Mouse (Mus musculus): Measurements from ENCODE around the gene Kazn.
A peak's percentile ranks its signal among the peaks of the same experiment; 100 is the strongest.

Gene Kazn

DNA sequence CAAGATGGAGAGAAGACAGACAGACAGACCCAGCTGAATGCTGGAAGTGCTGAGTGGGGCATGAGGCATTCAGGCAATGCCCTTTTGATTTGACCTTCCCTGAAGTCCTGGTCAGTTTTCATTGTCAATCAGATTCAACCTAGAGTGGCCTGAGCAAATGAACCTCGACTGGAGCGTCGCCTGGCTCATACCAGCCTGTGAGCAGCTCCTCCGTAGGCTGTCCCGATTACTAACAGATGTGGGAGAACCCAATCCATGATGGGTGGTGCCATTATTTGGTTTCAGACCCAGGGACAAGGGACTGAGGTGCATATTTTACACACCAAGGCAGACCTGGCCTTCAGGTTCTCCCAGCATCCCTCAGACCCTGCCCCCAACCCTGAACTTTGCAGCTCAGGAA, 1.7 kb upstream of the Kazn start:
- DNase-seq = no peak

DNA sequence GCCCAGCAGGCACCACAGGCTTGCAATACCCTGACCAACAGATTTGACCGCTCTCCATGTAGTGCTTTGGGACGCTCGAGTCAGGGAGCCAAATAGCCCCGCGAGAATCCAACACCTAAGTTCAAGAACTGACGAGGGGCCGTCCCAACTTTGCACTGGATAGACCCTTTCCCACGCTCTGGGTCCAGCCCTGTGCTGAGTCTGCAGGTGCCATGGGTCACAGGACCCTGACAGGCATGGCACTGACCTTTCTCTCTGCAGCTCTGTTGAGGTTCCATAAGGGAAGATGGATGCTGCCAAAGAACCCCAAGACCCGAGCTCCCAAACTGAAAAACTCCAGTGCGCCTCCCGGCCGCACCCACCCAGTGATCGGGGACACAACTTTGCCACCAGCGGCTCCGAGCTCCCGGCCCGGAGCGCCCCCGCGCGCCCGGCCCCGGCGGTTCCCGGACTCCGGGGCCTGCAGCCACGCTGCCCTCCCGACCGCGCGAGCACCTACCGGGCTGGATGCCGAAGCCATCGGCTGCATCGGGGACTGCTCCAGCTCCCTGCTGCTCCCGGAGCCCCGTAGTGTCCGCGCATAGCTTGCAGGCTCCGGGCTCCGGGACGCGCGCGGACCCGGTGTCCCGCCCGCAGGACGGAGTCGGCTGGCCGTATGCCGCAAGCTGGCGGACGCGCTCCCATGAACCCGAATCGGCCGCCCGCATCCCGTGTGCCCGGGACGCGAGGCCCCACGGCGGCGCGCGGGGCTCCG, 538 bp downstream of the Kazn start:
- DNase-seq = peak; percentile 21

DNA sequence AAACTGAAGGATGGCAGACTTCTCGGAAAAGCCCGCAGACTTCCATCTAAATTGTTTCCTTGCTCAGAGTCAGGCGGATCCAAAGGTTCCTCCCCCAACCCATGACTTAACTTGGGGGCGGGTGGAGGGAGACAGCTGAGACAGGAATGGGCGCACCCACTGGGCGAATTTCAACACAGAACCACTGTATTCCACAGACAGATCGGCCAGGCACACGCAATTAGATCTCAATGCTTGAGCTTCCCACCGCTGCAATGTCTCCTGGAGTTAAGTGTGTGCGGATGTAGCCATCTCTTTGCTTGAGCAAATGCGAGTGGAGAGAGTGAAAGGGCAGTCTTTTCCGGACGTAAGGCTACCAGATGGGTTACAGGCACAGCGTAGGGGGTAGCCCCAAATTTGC, 1.2 kb downstream of the Kazn start:
- DNase-seq = no peak

DNA sequence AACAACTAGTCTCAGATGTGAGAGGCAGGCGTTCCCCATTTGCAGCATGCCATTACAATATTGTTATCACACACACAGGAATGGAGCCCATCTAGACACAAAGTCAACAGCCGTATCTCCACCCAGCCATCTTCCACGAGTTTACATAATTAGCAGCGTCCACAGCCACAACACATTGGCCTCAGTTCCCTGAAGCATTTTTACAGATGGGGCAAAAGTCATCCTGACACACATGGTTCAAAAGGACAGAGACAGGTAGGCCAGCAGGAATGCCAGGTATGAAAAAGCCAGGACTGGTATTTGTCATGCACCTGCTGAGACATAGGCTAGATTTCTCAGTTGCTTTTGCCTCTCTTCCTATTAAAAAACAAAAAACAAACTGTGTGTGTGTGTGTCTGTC, 2.5 kb downstream of the Kazn start:
- DNase-seq = no peak

DNA sequence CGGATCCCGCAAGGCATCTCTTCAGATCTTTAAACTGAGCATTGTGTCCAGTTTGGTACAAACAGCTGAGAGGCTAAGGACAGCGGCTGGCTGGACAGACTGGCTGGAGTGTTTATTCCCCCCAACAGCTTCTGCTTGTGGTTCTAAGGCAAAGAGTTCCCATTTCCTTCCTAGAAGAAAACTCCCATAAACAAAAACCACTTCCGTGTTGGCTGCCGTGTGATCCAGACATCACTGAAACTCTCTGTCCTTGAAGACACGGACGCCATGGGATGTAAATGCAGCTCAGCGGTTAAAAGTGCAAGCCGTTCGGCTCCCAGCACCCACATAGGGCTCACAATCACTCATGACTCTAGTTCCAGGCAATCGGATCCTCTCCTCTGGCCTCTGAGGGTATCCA, 3.8 kb downstream of the Kazn start:
- no peak for DNase-seq

DNA sequence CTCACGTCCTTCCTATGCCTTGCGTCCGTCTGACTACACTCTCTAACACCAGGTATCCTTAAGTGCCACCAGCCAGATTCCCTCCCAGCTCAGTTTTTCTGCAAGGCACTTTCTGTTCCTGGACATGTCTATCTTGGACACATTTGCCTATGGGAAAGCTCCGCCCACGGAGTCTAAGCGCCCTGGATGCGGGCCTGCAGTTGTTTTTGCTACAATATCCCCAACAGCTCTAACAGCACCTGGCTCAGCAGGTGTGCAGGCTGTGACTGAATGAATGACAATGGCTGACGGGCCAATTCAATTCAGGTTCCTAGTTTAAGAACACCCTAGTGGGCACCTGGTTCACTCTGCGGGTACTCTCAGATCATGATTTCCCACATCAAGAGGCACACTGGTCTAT, 4.4 kb downstream of the Kazn start:
- DNase-seq = no peak

DNA sequence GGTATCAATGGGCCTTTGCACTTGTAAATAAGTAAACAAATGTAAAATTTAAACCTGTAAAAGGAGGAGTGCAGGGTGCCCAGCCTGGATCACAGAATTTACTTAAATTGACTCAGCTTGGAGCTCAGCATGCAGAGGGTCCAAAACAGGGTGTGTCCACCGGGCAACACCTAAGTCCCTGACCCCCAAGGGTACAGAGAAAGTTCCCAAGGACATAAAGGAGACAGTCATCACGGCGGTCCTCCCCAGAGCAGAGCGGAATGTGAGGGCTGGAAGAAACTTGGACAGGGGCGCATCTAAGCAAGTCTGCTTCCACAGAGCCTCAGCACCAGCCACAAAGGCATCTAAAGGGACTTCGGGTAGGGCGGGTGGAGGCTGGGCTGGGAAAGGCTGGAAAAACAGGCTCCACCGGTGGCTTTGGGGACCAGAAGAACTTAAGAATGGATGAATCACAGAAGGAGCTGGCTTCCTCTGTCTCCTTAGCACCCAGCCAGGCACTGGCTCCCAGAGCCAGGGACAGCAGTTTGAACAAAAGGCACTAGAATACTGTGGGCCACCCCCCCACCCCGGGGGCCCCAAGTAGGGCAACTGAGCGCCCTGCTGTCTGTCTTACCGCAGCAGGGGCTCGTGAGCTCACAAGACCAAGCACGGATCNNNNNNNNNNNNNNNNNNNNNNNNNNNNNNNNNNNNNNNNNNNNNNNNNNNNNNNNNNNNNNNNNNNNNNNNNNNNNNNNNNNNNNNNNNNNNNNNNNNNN, 10.2 kb downstream of the Kazn start:
- DNase-seq = no peak

DNA sequence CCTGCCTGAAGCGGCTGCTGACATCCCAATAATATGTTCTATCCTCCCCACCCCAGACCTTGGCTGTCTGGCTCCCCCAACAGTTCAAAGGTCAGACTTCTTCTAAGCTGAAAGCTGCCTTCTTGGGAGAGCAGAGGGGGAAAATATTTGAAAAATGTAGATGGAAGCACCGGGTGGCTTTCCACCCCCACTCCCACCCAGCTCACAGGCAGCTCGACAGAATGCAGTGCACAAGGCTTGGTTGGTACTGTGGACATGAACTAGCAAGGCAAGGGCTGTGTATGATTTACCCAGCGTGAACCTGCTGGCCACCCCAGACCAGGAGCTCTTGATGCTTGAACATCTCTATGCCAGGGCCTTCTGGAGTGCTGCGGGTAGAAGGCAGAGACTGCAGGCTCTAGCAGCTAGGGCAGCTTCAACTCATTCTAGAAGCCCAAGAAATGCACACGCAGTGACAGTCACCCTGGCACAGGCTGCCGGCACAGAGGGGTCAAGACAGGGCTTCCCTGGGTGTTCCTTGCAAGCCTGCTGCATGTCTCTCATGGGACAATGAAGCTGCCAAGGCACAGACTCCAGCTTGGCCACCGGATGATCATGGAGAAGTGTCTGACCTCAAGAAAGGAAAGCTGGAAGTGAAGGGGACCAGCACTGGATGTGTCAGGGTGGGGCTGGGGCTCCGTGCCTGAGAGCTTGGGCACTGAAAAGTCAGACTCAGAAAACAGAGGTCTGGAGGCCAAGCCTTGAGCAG, 15.1 kb downstream of the Kazn start:
- DNase-seq = no peak

DNA sequence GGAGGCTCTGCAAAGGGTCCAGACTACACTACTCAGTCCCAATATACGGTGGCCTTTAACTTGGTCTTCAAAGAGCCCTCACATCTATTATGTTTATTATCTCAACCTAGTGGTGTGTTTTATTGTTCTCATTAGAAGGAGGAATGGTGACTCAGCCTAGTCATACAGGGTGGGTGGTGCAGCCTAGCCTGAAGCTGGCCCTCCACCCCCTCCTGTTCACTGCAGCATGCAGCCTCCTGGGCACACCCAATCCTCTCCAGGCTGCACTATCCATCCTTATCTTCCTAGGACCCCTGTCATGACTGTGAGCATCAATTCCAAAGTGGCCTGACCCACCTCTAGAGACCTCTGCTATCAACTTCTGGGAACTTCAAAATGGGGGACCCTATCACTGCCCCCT, 16.8 kb downstream of the Kazn start:
- no peak for DNase-seq

DNA sequence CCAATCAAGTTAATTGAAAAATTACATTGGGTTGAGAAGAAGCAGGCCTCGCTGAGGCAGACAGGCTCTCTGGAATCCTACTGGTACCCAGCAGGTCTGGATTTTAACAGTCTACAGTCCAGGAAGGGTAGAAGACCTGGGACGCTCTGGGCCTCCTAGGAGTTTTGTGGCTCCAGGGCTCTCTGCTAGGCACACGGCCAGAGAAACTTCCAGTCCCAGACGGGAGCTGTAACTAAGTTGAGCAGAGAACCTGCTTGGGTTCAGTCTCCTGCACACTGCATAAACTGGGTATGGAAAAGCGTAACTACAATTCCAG, 17.5 kb downstream of the Kazn start:
- DNase-seq = no peak

DNA sequence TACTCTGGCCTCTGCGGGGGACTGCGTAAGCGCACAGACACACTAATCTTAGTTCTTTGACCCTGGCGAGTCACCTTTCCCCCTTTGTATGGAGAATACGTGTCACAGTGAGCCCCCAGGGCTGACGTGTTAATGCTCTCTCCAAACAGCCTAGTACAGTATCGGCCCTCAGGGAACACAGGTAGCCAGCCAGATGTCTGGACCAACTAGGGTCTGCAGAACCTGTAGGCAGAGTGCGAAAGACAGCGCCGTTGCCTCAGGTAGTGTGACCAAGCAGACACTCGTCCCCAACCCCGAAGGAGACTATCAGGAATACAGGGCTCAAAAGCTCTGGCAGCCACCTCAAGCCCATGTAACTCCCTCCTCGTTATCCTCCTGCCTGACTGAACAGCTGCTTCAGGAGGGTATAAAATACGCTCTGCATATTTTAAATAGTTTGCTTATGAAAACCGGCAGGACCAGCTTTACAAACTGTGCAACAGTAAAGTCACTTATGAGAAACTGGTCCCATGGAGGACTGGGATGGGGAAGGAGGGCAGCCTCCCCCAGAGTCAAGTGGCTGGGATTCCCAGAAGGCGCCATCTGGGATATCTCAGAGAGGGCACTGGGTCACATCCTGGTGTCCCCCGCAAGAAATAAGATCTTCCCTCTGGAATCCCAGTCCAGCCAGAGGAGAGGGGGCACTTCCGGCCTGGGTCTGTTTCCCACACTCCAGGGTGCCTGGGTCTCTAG, 18.0 kb downstream of the Kazn start:
- no peak for DNase-seq

DNA sequence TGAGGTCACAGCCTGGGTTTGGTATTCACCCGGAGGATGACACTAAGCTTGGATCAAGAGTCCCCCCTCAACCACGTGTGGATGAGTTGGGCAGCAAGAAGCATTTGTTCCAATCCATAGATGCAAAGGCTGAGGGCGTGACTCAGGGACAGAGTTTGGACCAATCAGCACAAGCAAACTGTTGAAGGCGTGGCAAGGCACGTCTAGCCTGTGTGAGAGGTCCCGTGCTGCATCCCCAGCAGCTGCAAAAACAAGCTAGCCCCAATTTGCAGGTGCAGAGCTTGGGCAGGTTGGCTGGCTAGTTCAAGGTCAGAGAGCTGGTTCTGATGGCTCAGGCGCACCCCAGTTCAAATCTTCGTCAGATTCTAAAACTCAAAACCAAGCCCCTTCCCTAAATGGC, 20.2 kb downstream of the Kazn start:
- no peak for DNase-seq

DNA sequence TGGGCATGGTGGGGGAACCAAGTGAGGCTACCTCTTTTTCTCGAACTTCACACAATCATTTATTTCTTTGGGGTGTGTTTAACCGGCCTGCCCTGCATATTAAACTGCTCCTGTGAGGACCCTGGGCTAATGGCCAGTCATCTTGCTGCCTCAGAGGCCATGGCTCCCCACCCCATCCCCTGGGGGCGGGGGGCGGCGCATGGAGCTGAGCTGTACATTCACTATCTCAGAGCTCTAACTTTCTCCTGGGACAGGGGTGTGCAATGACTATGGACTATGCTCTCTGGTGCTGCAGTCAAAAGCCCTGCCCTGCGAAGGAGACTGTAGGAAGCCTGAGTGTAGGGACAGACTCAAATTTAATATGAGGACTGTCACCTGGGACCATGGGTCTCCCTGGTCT, 22.2 kb downstream of the Kazn start:
- DNase-seq = no peak

DNA sequence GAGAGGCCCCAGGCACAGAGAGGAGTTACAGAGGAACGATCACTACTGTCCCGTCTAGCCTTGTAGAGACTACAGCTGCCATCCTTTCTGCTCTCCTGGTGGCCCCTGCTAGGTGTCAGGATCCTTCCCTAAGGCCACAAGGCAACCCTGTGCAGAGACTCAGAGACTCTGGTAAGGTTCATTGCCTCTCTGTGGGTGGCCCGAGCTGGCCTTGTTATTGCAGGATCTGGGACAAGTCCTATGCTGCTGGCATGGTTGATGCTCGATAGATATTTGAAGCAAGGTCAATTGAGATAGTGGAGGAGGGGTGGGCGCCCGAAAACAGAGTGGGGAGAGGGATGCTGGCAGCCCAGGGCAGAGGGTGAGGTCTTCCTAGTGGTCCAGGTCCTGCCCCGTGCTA, 23.4 kb downstream of the Kazn start:
- no peak for DNase-seq

DNA sequence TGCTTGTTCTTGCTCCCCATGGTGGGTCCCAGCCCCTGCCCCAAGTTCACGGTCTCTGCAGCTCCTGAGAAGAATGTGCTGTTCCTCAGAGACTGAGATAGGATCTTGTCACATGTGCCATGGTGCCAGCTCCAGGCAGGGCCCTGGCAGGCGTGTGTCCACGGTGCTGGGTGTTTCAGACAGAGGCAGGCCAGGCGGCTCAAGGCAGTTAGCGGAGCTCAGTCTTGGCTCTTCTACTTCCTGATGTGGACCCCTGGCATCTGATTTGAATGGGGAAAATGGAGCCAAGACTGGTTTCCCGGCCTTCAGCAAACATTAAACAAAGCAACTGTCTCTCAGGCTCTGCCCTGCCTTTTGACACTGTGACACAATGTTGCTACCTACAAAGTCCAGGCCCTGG, 24.7 kb downstream of the Kazn start:
- DNase-seq = no peak

DNA sequence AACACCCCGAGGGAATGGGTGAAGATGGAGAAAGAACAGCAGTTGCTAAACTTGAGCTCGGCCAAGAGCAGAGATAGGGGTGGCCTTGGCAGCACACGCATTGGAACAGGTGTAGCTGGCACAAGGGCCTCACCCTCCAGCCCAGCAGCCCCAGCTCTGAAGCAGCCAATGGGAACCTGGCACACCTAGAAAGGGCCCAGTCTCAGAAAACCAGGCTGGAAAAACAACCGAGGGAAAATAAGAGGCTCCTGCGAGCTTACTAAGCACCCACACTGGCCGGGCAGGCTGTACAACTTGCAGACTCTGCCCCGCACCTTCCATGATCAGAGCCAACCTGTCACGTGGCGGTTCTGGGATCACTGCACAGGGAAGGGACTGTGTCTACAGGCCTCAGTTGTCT, 26.8 kb downstream of the Kazn start:
- no peak for DNase-seq

DNA sequence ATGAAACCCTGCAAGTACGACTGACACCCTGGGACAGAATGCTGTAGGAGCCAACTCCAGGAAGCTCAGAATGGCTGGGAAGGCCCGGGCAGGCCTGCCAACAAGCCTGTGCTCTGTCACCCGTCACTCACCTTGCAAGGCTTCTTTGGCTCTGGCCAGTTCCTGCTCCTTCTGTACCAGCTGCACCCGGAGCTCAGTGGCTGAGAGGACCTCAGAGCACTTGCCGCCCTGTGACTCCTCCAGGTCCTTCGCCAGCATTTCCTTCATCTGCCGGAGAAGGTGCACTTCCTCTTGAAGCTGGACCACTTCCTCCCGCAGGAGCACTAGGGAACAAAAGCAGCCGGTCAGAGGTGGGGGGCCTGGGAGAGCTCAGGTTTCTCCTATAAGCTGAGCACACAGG, 29.3 kb downstream of the Kazn start:
- DNase-seq = peak; percentile 5

DNA sequence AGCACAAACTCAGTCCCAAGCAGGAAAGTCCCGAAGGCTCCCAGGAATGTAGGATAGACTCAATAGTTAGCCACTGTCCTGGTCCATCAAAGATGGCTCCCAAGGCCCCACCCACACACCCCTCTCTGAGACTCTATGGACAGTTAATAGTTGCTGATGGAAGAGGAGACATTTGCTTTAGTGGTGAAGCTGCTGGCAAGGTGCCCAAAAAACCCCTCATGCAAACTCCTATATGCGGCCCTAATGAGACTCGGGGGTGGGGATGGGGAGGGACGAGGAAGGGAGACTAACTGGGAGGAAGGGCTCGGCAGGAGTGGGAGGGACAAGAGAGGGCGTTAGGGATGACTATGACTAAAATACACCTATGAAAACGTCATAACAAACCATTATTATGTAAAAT, 29.7 kb downstream of the Kazn start:
- DNase-seq = no peak

DNA sequence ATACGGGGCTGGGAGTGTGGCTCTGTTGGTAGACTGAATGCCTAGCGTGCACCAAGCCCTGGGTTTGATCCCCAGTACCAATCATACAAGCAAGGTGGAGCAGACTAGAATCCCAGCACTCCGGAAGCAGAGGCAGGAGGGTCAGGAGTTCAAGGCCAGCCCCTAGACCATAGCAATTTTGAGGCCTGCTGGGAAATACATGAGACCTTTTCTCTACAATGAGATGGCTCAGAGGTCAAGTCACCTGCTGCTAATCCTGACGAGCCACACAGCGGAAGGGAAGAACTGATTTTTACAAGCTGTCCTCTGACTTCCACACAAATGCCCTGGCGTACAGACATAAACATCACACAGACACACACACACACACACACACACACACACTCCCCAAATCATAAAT, 33.5 kb downstream of the Kazn start:
- no peak for DNase-seq

DNA sequence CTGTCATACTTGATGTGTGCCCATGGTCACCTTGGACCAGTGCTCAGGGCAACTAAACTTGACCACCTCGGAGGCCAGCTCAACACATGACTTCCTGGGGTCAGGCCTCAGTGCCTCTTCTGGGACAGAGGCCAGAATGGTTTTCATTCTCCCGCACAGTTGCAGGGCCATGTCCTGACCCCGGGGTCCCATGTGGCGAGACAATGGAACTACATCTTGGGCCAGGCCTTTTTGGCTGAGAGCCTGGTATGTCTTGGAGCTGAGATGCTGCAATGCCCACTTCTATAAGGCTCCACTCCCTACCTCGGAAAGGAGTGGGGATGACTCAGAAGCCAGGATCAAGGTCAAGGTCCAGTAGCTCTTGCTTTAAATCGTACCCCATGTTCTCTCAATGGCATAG, 42.6 kb downstream of the Kazn start:
- DNase-seq = no peak

DNA sequence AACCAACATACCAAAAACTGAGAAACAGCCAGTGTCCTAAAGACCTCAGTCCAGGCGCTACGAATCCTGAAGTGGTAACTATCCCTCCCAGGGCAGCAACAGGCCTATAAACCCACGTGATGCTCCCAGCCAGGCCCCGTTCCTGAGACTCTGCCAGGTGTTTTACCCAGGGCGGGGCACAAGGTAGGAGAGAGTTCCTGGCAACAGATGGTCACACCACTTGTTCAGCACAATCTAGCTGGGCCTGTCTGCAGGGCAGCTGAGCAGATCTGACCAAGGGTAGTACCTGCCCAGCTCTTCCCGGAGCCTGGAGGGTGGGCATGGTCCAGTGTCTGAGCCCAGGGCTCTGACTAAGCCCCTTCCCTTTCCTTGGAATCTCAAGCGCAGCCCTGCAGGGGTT, 45.4 kb downstream of the Kazn start:
- no peak for DNase-seq

DNA sequence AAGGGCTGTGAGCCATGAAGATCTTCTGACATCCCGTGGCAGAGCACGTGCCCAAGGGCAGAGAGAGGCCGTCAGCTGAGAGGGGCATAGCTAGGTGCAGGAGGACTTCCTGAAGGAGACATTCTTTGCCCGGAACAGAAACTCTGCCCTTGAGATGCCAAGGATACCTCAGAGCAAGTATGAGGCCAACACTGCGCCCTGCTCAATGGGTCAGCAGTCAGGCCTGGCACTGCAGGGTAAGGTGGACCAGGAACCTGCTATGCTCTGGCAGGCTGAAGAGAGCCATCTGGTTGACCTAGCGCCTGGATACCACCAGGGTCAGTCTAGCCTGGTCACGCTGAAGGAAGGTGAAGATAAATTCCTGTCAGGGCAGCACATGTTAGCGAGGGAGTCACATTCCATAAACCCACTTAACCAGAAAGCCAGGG, 46.0 kb downstream of the Kazn start:
- no peak for DNase-seq

DNA sequence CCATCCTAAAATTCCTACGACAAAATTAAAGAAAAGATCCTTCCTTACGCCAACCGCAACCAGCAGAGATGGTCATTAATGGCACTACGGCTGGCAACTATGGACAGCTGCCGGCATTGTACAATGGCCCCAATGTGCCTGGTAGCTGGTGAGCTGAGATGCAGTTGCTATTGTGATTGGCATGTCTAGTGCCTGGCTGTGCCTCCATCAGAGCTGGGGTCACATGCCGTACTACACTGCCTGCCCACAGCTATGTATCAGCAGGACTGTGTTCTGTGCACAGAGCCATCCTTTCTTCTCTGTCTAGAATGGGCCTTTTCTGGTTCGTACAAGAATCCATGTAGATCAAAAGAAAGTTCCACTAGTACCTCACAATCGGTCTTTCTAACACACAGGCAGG, 49.2 kb downstream of the Kazn start:
- DNase-seq = no peak

DNA sequence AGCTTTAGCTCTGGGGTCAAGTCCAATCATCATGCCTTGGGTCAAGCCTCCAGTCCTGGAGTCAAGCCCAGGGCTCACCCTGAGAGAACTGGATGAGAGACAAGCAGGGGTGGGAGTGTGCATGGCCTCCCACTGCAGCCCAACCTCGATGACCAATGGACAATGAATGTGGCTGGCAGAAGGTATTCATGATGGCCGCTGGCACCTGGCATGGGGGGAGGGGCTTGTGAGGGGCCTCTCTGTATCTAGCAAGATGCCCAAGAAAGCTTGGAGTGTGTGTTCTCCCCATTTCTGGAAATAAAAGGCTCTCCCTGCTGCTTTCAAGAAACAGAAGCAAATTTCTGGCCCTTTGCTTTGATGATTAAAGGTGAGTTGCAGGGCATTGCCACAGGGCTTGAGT, 50.7 kb downstream of the Kazn start:
- no peak for DNase-seq

Measured in thymus, postnatal 25 days (tissue).